Mouse (Mus musculus): ENCODE results near the gene Pglyrp2.

Pglyrp2 gene

GRCm38 (mm10) chr17:32402779-32403157, 21.2 kb downstream of the Pglyrp2 start:
- no peak for DNase-seq (ENCODE audit: low read depth, low spot score)

- no peak for DNase-seq (ENCODE audit: low read depth, low spot score)
Observed at GRCm38 (mm10) chr17:32402011-32402778, 21.8 kb downstream of the Pglyrp2 start.

- DNase-seq (ENCODE audit: low read depth, low spot score), result peak; percentile 31
Observed at GRCm38 (mm10) chr17:32396266-32396665, 27.7 kb downstream of the Pglyrp2 start.

- DNase-seq (ENCODE audit: low read depth, low spot score), result no peak
Observed at GRCm38 (mm10) chr17:32393944-32394343, 30.0 kb downstream of the Pglyrp2 start.

- peak; percentile 90 for DNase-seq (ENCODE audit: low read depth, low spot score)
Observed at GRCm38 (mm10) chr17:32389101-32389659, 34.8 kb downstream of the Pglyrp2 start, which contains the start of gene Wiz. TSS of gene Wiz (minus strand) at chr17:32389439.

GRCm38 (mm10) chr17:32388370-32389100, 35.4 kb downstream of the Pglyrp2 start:
- DNase-seq (ENCODE audit: low read depth, low spot score), result peak; percentile 16

- no peak for DNase-seq (ENCODE audit: low read depth, low spot score)
Observed at GRCm38 (mm10) chr17:32387986-32388369, 36.0 kb downstream of the Pglyrp2 start.

GRCm38 (mm10) chr17:32386659-32387432, 37.1 kb downstream of the Pglyrp2 start:
- DNase-seq (ENCODE audit: low read depth, low spot score), result peak; percentile 76

GRCm38 (mm10) chr17:32383661-32384060, 40.3 kb downstream of the Pglyrp2 start:
- DNase-seq (ENCODE audit: low read depth, low spot score), result no peak

GRCm38 (mm10) chr17:32382576-32382975, 41.4 kb downstream of the Pglyrp2 start:
- no peak for DNase-seq (ENCODE audit: low read depth, low spot score)

- no peak for DNase-seq (ENCODE audit: low read depth, low spot score)
Observed at GRCm38 (mm10) chr17:32378786-32379185, 45.2 kb downstream of the Pglyrp2 start.

GRCm38 (mm10) chr17:32377137-32377536, 46.8 kb downstream of the Pglyrp2 start:
- no peak for DNase-seq (ENCODE audit: low read depth, low spot score)

GRCm38 (mm10) chr17:32376475-32376874, 47.5 kb downstream of the Pglyrp2 start:
- no peak for DNase-seq (ENCODE audit: low read depth, low spot score)

- no peak for DNase-seq (ENCODE audit: low read depth, low spot score)
Observed at GRCm38 (mm10) chr17:32368991-32369578, 54.9 kb downstream of the Pglyrp2 start.

GRCm38 (mm10) chr17:32367706-32368105, 56.3 kb downstream of the Pglyrp2 start:
- DNase-seq (ENCODE audit: low read depth, low spot score), result no peak

- no peak for DNase-seq (ENCODE audit: low read depth, low spot score)
Observed at GRCm38 (mm10) chr17:32365296-32365695, 58.7 kb downstream of the Pglyrp2 start.

- DNase-seq (ENCODE audit: low read depth, low spot score), result no peak
Observed at GRCm38 (mm10) chr17:32364850-32365249, 59.1 kb downstream of the Pglyrp2 start.

- DNase-seq (ENCODE audit: low read depth, low spot score), result peak; percentile 87
Observed at GRCm38 (mm10) chr17:32364331-32364730, 59.6 kb downstream of the Pglyrp2 start.

GRCm38 (mm10) chr17:32363821-32364301, 60.1 kb downstream of the Pglyrp2 start:
- DNase-seq (ENCODE audit: low read depth, low spot score), result no peak

- DNase-seq (ENCODE audit: low read depth, low spot score), result no peak
Observed at GRCm38 (mm10) chr17:32362686-32363085, 61.3 kb downstream of the Pglyrp2 start.
